Mouse (Mus musculus): Measurements from ENCODE around the gene Ppp2ca. TPM values are rescaled to one million over a fixed set of nuclear protein-coding genes. Genes with fewer than 3 reads are reported as not detected.
"Not testable (repeated sequence)": the region's sequence is repeated elsewhere in the genome, so short reads cannot be mapped to it uniquely, and the experiment has no call there.

Ppp2ca gene
- polyA plus RNA-seq, 1 experiment from 2014 or later = 122 TPM

GRCm38 (mm10) chr11:52099031-52099761 is 715 bp downstream of the Ppp2ca start:
- peak overlapping the region; percentile 100 for H3K27ac ChIP-seq
- peak overlapping the region; percentile 99 for H3K9ac ChIP-seq
- WGBS = under 1% methylated on average over 49 of the region's 72 CpGs
- no peaks in the 10 kb centered on the region for H3K36me3 ChIP-seq
- H3K4me3 ChIP-seq = peak overlapping the region; percentile 98
- H3K4me2 ChIP-seq = peak overlapping the region; percentile 86
- H3K27me3 ChIP-seq = no peaks in the 10 kb centered on the region
- ATAC-seq (ENCODE audit: low FRiP score) = peak; percentile 86
- peaks cover 40% of the 10 kb centered on the region for H3K4me1 ChIP-seq (replicated peaks)
- H3K9me3 ChIP-seq = no peaks in the 10 kb centered on the region

GRCm38 (mm10) chr11:52099771-52100219 is 1.3 kb downstream of the Ppp2ca start:
- Histone ChIP-seq H3K9ac (peak overlapping the region; percentile 99), H3K4me3 (peak overlapping the region; percentile 98), H3K9me3 (no peaks in the 10 kb centered on the region), H3K36me3 (no peaks in the 10 kb centered on the region), H3K4me1 (replicated peaks) (peaks cover 45% of the 10 kb centered on the region), H3K27ac (peak overlapping the region; percentile 100), H3K27me3 (no peaks in the 10 kb centered on the region), H3K4me2 (peak overlapping the region; percentile 86)
- WGBS = 9% methylated on average over 7 of the region's 7 CpGs
- no peak for ATAC-seq (ENCODE audit: low FRiP score)

- 92% methylated on average over 4 of the region's 4 CpGs for WGBS
- no peak overlapping the region for H3K4me2 ChIP-seq
- H3K9ac ChIP-seq = no peak overlapping the region
- no peaks in the 10 kb centered on the region for H3K9me3 ChIP-seq
- no peak overlapping the region for H3K4me3 ChIP-seq
- H3K36me3 ChIP-seq = no peaks in the 10 kb centered on the region
- H3K4me1 ChIP-seq (replicated peaks) = peaks cover 52% of the 10 kb centered on the region
- no peak overlapping the region for H3K27ac ChIP-seq
- no peak for ATAC-seq (ENCODE audit: low FRiP score)
- no peaks in the 10 kb centered on the region for H3K27me3 ChIP-seq
These were observed 4.5 kb downstream of the Ppp2ca start for GRCm38 (mm10) chr11:52102977-52103376.

- H3K4me2 ChIP-seq = no peak overlapping the region
- no peaks in the 10 kb centered on the region for H3K27me3 ChIP-seq
- no peaks in the 10 kb centered on the region for H3K9me3 ChIP-seq
- no peaks in the 10 kb centered on the region for H3K36me3 ChIP-seq
- H3K27ac ChIP-seq = no peak overlapping the region
- H3K9ac ChIP-seq = no peak overlapping the region
- ATAC-seq (ENCODE audit: low FRiP score) = no peak
- H3K4me3 ChIP-seq = no peak overlapping the region
- H3K4me1 ChIP-seq (replicated peaks) = peaks cover 42% of the 10 kb centered on the region
These were observed 7.0 kb downstream of the Ppp2ca start for GRCm38 (mm10) chr11:52105503-52105902.

- no peaks in the 10 kb centered on the region for H3K36me3 ChIP-seq
- no peaks in the 10 kb centered on the region for H3K27me3 ChIP-seq
- no peak overlapping the region for H3K27ac ChIP-seq
- WGBS = 94% methylated on average over 2 of the region's 2 CpGs
- H3K9ac ChIP-seq = no peak overlapping the region
- no peak overlapping the region for H3K4me2 ChIP-seq
- H3K4me1 ChIP-seq (replicated peaks) = peaks cover 36% of the 10 kb centered on the region
- no peaks in the 10 kb centered on the region for H3K9me3 ChIP-seq
- H3K4me3 ChIP-seq = no peak overlapping the region
- no peak for ATAC-seq (ENCODE audit: low FRiP score)
These were observed 7.6 kb downstream of the Ppp2ca start for GRCm38 (mm10) chr11:52106037-52106436.

- Histone ChIP-seq H3K27me3 (no peaks in the 10 kb centered on the region), H3K4me3 (no peak overlapping the region), H3K4me2 (no peak overlapping the region), H3K27ac (no peak overlapping the region), H3K9ac (no peak overlapping the region), H3K36me3 (no peaks in the 10 kb centered on the region), H3K4me1 (replicated peaks) (peaks cover 32% of the 10 kb centered on the region), H3K9me3 (no peaks in the 10 kb centered on the region)
- 88% methylated on average over 1 of the region's 1 CpGs for WGBS
- ATAC-seq (ENCODE audit: low FRiP score) = no peak
These were observed 8.0 kb downstream of the Ppp2ca start for GRCm38 (mm10) chr11:52106438-52106837.

GRCm38 (mm10) chr11:52108796-52109195 is 10.3 kb downstream of the Ppp2ca start:
- Histone ChIP-seq H3K27ac (no peak overlapping the region), H3K9me3 (no peaks in the 10 kb centered on the region), H3K4me1 (replicated peaks) (peaks cover 18% of the 10 kb centered on the region), H3K4me3 (no peak overlapping the region), H3K9ac (no peak overlapping the region), H3K36me3 (peaks cover 4% of the 10 kb centered on the region; the same call in 1 of the 2 replicates), H3K4me2 (no peak overlapping the region), H3K27me3 (no peaks in the 10 kb centered on the region)
- ATAC-seq (ENCODE audit: low FRiP score) = no peak
- 96% methylated on average over 5 of the region's 5 CpGs for WGBS

- H3K36me3 ChIP-seq = peaks cover 7% of the 10 kb centered on the region
- WGBS = 90% methylated on average over 1 of the region's 1 CpGs
- ATAC-seq (ENCODE audit: low FRiP score) = no peak
- H3K4me3 ChIP-seq = no peak overlapping the region
- no peak overlapping the region for H3K27ac ChIP-seq
- peaks cover 14% of the 10 kb centered on the region for H3K4me1 ChIP-seq (replicated peaks)
- H3K4me2 ChIP-seq = no peak overlapping the region
- H3K9ac ChIP-seq = no peak overlapping the region
- H3K9me3 ChIP-seq = no peaks in the 10 kb centered on the region
- no peaks in the 10 kb centered on the region for H3K27me3 ChIP-seq
These were observed 10.9 kb downstream of the Ppp2ca start for GRCm38 (mm10) chr11:52109421-52109820.

GRCm38 (mm10) chr11:52115479-52115878 is 17.0 kb downstream of the Ppp2ca start:
- Histone ChIP-seq H3K9ac (no peak overlapping the region), H3K36me3 (peaks cover 65% of the 10 kb centered on the region), H3K9me3 (no peaks in the 10 kb centered on the region), H3K27me3 (no peaks in the 10 kb centered on the region), H3K4me2 (no peak overlapping the region), H3K4me1 (replicated peaks) (no peaks in the 10 kb centered on the region), H3K27ac (no peak overlapping the region), H3K4me3 (no peak overlapping the region)
- no peak for ATAC-seq (ENCODE audit: low FRiP score)
- WGBS = 92% methylated on average over 3 of the region's 3 CpGs

GRCm38 (mm10) chr11:52116117-52116516 is 17.6 kb downstream of the Ppp2ca start:
- WGBS = 93% methylated on average over 6 of the region's 6 CpGs
- H3K9ac ChIP-seq = not testable (repeated sequence)

GRCm38 (mm10) chr11:52117156-52117555 is 18.7 kb downstream of the Ppp2ca start:
- no peak overlapping the region for H3K4me2 ChIP-seq
- no peak for ATAC-seq (ENCODE audit: low FRiP score)

More at GRCm38 (mm10) chr11:52116117-52116516, 17.6 kb downstream of the Ppp2ca start:
- H3K36me3 ChIP-seq = peaks cover 69% of the 10 kb centered on the region
- not testable (repeated sequence) for H3K27ac ChIP-seq; H3K4me1 ChIP-seq (replicated peaks); H3K4me3 ChIP-seq; H3K9me3 ChIP-seq; ATAC-seq (ENCODE audit: low FRiP score); H3K27me3 ChIP-seq; H3K4me2 ChIP-seq

GRCm38 (mm10) chr11:52120415-52120814 is 21.9 kb downstream of the Ppp2ca start:
- not testable (repeated sequence) for H3K9ac ChIP-seq; H3K4me1 ChIP-seq (replicated peaks); H3K9me3 ChIP-seq; H3K27ac ChIP-seq; H3K4me2 ChIP-seq; H3K4me3 ChIP-seq; H3K27me3 ChIP-seq; ATAC-seq (ENCODE audit: low FRiP score)
- peaks cover 92% of the 10 kb centered on the region for H3K36me3 ChIP-seq

More at GRCm38 (mm10) chr11:52117156-52117555, 18.7 kb downstream of the Ppp2ca start:
- no peaks in the 10 kb centered on the region for H3K27me3 ChIP-seq
- H3K27ac ChIP-seq = no peak overlapping the region
- 96% methylated on average over 7 of the region's 7 CpGs for WGBS
- no peaks in the 10 kb centered on the region for H3K9me3 ChIP-seq
- peaks cover 80% of the 10 kb centered on the region for H3K36me3 ChIP-seq
- no peak overlapping the region for H3K4me3 ChIP-seq
- no peak overlapping the region for H3K9ac ChIP-seq
- H3K4me1 ChIP-seq (replicated peaks) = no peaks in the 10 kb centered on the region

- 96% methylated on average over 6 of the region's 6 CpGs for WGBS
These were observed 23.6 kb downstream of the Ppp2ca start for GRCm38 (mm10) chr11:52122045-52122444.

More at GRCm38 (mm10) chr11:52122045-52122444, 23.6 kb downstream of the Ppp2ca start:
- Histone ChIP-seq H3K4me1 (replicated peaks) (no peaks in the 10 kb centered on the region), H3K27me3 (no peaks in the 10 kb centered on the region), H3K36me3 (peaks cover 89% of the 10 kb centered on the region), H3K27ac (no peak overlapping the region), H3K9me3 (no peaks in the 10 kb centered on the region), H3K4me3 (no peak overlapping the region), H3K4me2 (no peak overlapping the region), H3K9ac (no peak overlapping the region)
- ATAC-seq (ENCODE audit: low FRiP score) = no peak

All from hindbrain, embryonic 13.5 days (tissue).